Mouse (Mus musculus): ENCODE data around the gene 1810009A15Rik.
"Not testable (repeated sequence)": the region's sequence is repeated elsewhere in the genome, so short reads cannot be mapped to it uniquely, and the experiment has no call there.

The 1810009A15Rik gene

DNA sequence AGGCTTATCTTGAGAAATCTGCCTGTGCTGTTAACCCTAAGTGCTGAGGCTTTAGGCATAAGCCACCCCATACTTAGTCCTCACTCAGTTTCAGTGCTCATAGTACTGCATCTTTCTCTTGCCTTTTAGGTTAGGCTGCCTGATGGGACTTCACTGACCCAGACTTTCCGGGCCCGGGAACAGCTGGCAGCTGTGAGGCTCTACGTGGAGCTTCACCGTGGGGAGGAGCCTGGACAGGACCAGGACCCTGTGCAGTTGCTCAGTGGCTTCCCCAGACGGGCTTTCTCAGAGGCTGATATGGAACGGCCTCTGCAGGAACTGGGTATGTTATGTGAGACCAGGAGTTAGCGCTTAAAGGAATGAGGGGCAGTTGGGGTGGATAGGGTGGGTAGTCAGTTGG is 13.6 kb upstream of the 1810009A15Rik start:
- DNase-seq (ENCODE audit: low spot score in 2 of 2), result no peak

DNA sequence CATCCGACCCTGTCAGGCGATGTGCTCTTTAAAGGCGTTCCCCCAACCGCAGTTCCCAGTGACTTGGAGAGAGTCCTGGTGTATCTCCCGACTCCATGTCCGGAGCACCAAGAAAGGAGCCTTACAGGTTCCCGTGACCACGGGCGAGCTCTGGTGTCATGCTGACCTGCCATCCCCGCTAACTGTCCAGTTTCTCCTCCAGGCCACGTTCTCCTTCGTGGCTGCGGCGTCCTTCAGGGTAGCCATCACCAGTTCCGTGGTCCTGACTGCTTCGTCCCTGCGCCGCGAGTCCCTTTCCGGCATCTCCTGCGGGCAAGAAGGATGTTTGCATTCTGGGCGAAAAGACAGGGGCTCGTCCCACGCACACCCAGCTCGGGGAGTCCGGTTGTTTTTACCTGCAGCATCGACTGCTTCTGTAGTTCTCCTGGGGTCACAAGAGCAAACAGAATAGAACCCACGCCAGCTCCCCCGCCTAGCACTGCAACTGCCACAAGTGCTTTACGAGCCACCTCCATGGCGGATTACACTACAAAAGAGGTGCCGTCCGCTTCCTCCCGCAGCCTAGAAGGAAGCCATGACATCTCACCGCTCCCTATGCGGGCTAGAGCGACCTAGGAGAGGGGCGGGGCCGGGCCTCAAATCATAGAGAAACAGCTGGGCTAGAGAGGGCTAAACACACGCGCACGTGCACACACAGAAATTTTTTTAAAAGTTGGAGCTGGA is 8.2 kb upstream of the 1810009A15Rik start, which contains the start of gene Uqcc3:
Gene Uqcc3, minus strand, starts transcription at position 613 of the 723 bp plus-strand sequence.
- peak; percentile 78 to 86 for DNase-seq (ENCODE audit: low spot score in 2 of 2)

DNA sequence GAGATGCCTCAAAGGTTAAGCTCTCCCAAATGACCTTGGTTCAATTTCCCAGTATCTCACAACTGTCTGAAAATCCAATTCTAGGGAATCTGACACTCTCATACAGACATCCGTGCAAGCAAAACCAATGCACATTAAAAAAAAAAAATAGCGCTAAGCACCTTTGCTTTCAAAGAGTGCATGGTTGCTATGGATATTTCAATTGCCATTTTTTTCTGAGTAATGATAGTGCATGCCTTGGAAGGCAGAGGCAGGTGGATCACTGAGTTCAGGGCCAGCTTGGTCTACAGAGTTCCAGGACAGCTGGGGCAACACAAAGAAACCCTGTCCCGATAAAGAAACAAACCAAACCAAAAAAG is 7.6 kb upstream of the 1810009A15Rik start:
- DNase-seq (ENCODE audit: low spot score in 2 of 2), result no peak

DNA sequence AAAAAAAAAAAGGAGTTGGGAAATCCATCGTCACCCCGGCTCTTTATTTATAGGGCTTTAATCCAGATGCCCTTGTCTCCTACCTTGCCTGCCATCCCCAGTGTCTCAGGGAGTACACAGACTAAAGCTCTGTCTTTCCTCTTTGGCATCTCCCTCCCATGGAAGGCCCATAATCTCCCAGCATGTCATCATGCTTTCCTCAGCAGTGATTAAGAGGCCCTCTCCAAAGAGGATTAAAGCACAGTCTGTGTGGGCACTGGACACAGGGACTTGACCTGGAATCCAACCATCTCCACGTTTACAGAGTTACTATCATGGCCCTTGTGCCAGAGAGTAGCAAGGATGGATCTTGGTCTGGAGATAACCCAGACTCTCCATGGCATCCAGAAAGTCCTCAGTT is 5.0 kb upstream of the 1810009A15Rik start, which contains the start of the genes Lbhd1 and Gm49403:
Gene Lbhd1, plus strand, starts transcription at position 117 of the 400 bp plus-strand sequence.
Gene Gm49403, plus strand, starts transcription at position 315 of the 400 bp plus-strand sequence.
- DNase-seq (ENCODE audit: low spot score in 2 of 2), result no peak

DNA sequence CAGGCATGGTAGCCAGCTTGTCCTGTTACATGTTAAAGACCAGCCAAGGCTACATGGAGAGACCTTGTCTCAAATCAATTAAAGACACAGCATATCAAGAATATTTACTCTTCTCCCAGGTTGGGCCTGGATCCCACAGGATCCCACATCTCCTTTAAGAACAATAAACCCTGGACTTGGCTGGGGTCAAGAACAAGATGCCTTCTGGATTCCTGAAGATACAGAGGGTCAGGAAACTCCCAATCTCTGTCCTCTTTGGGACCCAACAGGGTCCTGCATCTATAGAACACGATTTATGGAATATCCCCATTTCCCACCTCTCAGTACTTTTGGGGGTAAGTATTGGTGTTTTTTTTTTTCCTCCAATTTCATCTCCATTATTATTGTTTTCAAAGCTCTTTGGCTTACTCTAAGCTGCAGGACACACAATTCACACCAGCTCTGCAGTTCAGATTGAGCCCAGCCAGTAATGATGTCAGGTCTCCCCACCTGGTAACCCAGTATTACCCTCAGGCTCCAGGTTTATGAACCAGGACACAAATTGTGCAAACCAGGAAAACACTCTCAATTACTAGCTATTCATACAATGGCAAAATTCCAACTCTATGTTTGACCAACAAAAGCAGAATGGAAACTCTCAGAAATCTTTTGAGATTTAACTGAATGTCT is 1.6 kb upstream of the 1810009A15Rik start:
- no peak for DNase-seq (ENCODE audit: low spot score in 2 of 2)

DNA sequence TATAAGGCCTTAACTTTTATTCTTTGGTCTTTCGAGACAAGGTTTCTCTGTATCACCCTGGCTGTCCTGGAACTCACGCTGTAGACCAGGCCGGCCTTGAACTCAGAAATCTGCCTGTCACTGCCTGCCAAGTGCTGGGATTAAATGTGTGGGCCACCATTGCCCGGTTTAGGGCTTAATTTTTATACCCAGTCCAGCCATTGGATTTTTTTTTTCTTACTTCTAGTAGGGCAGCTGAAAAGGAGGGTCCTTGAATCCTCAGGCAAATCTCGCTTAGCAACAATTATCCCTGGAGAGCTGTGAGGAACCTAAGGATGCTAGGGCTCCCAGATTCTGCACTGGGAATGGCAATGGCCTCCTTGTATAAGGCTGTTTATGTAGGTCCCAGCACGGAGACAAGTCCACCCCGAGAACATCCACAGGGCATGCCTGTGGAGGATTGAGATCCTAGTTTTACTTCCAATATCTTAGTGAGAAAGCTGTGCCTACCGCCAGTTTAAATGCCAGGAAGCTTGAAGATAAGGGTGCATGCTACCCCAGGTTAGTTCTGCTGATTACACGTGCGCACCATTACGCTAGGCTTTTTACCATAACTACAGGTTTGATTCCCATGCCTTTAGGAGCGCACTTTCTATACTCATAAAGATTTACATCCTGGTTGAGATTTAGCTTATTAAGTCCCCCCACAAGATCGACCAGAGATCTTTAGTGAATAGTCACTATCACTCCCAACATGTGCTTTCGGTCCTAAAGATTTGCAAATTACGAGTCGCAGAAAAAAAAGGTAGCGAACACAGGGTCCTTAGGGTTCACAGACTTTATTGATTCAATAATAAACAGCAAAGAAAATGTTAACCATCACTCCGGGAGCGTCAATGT is 829 bp upstream of the 1810009A15Rik start:
- no peak for DNase-seq (ENCODE audit: low spot score in 2 of 2)

DNA sequence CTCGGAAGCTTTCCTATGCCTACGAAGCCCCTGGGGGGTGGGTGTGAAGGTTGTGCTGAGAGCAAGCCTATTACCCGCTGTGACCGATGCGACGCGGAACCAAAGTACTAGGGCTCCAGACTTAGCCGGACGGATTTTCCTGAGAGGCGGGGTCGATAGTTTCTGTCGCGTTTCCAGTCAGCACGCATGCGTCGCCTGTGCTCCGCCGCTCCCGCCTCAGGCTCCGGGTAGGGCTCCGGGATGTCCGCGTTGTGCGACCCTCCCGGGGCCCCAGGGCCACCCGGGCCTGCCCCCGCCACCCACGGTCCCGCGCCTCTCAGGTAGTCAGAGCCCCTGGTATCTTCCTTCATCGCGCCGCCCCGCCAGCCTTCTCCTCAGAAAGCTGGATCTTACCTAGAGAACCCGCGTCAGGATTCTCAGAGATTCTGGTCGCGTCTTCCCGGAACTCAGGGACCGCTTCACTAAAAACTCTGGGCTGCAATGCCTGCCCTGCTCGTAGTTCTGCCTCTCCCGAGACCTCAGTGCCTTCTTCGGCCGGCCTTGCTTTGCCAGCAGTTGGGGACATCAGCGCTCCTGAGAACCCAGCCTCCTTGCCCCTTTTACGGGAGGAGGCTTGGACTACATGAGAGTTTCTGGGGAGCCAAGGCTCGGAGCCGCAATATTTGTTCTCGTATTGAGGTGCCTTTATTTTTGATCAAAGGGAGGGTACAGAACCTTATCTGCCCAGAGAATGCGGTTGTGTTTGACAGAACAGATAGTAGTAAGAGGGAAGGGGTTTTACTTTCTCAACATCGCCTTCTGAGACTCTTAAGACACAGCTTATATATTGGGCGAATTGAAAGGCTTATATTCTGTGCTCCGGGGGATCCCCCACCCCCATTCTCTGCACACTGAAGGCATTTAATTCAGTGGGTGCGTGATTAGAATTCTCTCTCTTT is 4.4 kb downstream of the 1810009A15Rik start, which contains the start of gene Ints5:
Gene Ints5, plus strand, starts transcription at position 177 of the 938 bp plus-strand sequence.
- DNase-seq (ENCODE audit: low spot score in 2 of 2), result peak; percentile 71 to 79

DNA sequence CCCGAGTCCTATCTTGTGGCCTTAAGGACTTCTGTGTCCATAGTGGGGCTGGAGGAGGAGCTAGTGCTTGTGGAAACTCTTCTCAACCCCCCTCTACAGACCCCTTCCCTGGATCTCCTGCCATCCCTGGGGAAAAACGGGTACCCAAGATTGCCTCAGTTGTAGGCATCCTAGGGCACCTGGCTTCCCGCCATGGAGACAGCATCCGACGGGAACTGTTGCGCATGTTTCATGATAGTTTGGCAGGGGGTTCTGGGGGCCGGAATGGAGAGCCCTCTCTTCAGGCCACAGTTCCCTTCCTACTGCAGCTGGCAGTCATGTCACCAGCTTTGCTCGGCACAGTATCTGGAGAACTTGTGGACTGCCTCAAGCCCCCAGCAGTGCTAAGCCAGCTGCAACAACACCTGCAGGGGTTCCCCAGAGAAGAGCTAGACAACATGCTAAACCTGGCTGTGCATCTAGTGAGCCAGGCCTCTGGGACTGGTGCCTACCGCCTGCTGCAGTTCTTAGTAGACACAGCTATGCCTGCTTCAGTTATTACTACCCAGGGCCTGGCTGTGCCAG is 6.8 kb downstream of the 1810009A15Rik start:
- DNase-seq (ENCODE audit: low spot score in 2 of 2), result no peak

DNA sequence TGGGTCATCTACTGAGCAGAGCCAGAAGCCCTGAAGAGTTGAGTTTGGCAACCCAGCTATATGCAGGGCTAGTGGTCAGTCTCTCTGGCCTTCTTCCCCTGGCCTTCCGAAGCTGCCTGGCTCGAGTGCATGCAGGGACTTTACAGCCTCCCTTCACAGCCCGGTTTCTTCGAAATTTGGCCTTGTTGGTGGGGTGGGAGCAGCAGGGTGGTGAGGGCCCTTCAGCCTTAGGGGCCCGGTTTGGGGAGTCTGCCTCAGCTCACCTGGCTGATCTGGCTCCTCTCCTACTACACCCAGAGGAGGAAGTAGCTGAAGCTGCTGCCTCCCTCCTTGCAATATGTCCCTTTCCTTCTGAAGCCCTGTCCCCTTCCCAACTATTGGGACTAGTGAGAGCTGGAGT is 7.6 kb downstream of the 1810009A15Rik start:
- DNase-seq (ENCODE audit: low spot score in 2 of 2), result not testable (repeated sequence)

DNA sequence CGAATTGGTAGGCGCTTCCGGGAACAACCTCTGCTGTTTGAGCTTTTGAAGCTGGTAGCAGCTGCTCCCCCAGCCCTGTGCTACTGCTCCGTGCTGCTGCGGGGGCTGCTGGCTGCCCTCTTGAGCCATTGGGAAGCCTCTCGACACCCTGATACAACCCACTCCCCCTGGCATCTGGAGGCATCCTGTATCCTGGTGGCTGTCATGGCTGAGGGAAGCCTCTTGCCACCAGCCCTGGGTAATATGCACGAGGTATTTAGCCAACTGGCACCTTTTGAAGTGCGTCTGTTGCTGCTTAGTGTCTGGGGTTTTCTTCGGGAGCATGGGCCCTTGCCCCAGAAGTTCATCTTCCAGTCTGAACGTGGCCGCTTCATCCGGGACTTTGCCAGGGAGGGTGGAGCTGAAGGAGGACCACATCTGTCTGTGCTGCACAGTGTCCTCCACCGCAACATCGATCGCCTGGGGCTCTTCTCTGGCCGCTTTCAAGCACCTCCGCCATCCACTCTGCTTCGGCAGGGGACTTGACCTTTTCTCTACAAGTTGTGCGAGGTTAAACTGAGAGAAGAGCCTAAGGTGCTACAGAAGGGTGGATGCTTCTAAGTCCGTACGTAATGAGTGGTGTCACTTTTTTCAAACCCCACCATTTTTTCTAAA is 8.7 kb downstream of the 1810009A15Rik start:
- DNase-seq (ENCODE audit: low spot score in 2 of 2), result not testable (repeated sequence)

DNA sequence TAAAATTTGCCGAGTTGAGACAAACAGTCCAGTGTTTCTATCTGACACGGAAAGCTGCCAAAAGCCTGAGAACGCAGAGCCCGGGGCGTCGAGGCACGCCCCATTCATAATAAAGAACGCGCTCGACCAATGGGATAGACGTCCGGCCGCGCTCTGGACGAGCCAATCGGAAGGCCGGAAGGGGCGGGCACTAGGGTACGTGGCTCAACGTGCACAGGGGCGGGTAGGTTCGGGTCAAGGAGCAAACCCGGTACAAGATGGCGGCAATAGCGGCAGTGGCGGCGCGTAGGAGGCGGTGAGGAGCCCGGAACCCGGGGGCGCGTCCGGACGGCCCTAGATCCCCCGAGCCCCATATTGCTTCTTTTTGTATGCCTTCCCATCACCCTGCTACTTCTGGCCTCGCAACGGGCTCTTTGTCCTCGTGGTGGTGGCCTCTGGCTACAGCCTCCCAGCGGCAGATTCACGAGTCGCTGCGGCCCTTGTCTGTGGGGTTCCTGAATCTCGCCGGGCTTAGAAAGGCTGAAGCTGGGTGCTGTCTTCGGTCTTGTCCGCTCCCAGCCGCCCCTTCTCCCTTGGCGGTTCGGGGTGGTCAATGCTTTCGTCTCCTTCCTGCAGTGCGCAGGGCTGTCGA is 9.3 kb downstream of the 1810009A15Rik start, which contains the start of gene Ganab:
Gene Ganab, plus strand, starts transcription at position 207 of the 631 bp plus-strand sequence.
- peak; percentile 89 to 95 for DNase-seq (ENCODE audit: low spot score in 2 of 2)

DNA sequence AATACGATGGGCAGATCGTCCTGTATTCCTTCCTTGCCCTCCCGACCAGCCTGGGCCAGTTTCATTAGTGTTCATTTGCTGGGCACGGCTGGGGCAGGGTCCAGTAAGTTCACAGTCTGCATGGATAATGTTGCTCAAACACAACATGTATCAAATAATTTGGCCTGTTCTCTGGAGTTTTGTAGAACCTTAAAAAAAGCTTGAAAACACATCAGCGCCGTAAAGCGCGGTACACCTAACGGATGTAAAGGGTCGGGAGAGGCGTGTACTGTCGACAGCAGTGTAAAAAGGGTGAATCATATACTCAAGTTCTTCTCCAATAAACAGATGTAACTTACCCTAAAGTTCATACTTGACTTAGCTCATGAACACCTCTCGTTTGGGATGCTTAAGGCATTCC is 9.9 kb downstream of the 1810009A15Rik start:
- DNase-seq (ENCODE audit: low spot score in 2 of 2), result no peak

DNA sequence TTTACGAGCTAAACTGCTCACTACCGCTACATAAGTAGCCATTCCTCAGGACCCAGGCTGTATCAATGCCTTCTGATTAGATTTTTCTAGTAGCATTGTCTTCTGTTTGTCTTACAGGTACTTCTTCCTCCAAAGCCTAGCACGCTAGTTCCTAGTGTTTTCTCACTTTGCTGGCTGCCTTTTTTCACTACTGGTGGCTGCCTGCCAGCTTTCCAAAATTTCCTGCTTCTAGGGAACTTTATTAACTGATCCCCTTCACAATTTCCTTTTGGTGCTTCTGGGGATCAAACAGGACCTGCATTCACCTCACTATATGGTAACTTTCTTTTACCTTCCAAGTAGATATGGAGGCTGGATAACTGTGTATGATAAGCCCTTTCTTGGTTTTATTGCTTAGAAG is 10.4 kb downstream of the 1810009A15Rik start:
- DNase-seq (ENCODE audit: low spot score in 2 of 2), result no peak

DNA sequence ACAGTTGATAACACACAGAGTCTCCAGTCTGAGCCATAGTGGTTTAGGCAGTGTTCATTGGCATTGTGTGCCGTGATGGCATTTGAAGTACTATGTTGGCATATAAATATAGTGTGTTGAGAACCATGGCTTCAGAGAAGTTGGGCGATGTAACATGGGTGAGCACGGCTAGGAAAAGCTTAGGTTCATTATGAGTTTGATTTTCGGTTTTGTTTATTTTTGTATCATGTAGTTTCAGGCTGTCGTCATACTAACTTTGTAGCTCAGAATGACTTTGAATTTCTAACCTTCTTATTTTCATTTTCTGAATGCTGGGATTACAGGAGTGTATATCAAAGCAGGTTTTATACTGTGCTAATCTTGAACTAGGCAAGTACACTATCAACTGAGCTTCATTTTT is 14.8 kb downstream of the 1810009A15Rik start:
- DNase-seq (ENCODE audit: low spot score in 2 of 2), result no peak

DNA sequence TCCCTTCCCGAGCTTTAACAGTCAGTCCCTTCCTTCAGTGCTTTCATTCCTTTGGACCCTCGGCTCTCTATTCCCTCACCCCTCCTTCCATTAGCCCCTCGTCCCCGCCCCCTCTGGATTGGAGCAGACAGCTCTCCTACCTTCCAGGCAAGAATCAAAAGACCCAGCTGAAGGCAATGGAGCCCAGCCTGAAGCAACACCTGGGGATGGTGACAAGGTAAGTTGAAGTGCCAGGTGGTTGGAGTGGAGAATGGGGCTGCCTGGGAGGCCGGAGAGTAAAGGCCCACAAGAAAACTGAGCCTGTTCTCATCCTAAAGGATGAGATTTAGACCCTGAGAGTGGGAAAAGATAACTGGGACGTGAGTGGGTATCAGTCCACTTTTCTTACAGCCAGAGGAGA is 19.9 kb downstream of the 1810009A15Rik start:
- DNase-seq (ENCODE audit: low spot score in 2 of 2), result no peak

DNA sequence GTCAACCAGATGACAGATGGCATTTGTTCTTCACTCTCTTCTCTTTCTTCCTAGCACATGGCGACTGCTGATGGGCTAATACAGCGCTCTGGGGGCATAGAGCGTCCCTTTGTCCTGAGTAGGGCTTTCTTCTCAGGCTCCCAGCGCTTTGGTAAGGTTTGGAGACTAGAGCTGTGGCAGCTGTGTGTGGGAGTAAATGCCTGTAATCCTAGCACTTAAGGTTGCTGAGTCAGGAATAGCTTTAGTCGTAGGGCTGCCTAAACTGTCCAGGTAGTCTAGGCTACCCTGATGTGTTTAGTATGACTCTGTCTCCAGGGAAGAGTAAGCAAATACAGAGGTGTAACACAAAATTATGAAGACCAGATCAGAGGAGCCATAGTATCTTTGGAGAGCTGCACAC is 23.2 kb downstream of the 1810009A15Rik start:
- DNase-seq (ENCODE audit: low spot score in 2 of 2), result no peak

DNA sequence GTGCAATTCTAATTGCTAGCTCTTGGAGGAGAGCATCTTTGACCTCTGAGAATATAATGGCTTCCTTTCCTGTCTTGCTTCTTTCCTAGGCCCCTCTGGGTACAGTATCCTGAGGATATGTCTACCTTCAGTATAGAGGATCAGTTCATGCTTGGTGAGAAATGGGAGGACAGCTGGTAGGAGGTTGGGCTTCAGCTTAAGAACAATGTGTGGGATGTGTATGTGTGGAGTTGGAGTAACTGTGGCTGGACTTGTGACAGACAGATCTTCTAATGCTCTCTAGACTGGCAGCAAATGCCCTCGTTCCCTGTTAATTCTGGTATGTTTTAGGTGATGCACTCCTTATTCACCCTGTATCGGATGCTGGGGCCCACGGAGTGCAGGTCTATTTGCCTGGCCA is 25.6 kb downstream of the 1810009A15Rik start:
- DNase-seq (ENCODE audit: low spot score in 2 of 2), result no peak

DNA sequence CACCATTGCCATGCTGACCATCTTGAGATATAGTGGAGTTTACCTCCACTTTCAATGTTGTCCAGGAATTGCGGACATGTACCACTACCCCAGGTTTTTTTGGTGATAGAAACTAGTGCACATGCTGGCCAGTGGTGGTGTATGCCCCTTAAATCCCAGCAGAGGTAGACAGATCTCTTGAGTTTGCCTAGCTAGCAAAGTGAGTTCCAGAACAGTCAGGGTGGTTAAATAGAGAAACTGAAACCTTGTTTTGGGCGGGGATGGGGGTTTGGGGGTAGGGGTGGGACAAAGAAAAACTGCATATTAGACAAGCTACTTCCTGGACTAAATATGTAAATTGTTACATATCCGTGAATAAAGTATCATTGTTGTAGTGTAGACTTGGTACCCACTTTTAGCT is 30.3 kb downstream of the 1810009A15Rik start:
- DNase-seq (ENCODE audit: low spot score in 2 of 2), result no peak

DNA sequence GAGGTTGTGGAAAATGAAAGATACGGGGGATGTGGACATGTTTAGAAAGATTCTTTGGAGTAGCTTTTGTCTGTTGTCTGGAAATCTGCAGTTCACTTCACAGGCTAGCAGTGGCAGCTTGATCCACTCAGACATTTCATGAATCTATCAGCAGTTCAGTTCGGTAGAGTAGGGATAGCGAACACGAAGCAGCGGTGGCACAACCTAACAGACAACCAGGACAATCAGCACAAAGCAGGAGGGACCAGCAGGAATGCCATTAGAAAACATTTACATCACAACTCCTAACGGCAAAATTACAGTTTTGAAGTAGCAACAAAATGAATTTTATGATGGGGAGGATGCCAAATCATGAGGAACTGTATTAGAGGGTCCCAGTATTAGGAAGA is 31.0 kb downstream of the 1810009A15Rik start:
- DNase-seq (ENCODE audit: low spot score in 2 of 2), result no peak
